8 mouse cellular contexts compared by ENCODE assay signal in the genomic region with DNA sequence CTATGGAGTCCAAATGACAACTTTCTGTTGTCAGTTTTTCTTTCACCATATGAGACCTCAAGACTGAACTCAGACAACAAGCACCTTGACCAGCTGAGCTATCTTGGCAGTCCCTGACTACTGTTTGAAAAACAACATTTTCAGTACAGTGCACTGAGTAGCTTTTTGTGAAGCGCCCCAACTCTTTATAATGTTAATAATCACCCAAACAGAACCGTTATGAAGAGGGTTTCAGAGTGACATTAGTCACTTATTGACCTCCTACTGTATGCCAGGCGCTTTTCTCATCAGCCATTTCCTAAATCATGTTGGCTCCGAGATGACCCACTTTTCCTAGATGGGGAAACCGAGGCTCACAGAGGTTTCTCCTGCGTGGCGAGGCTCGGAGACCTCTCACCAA. TPM values are rescaled to one million over a fixed set of nuclear protein-coding genes. Genes with fewer than 3 reads are reported as not detected.
DNase-seq lines count a peak whose midpoint lies in the region; ATAC-seq lines count a peak whose summit lies in the region.

No protein-coding gene starts in this region.

- WGBS in hindbrain, embryonic 15.5 days, result 5% methylated on average over 8 of the region's 8 CpGs
- 6% methylated on average over 8 of the region's 8 CpGs for WGBS in midbrain, embryonic 15.5 days

- no peak overlapping the region for H3K27ac ChIP-seq in hindbrain, embryonic 15.5 days (replicated peaks)
- 0 out of 2 replicates have a peak overlapping the region, but pooled peaks have one; percentile 9 for H3K27ac ChIP-seq in midbrain, embryonic 15.5 days

- H3K4me3 ChIP-seq in hindbrain, embryonic 15.5 days, result peak overlapping the region; percentile 51
- peak overlapping the region; percentile 75 for H3K4me3 ChIP-seq in midbrain, embryonic 15.5 days

- DNase-seq in kidney, adult 9 months, result peak; percentile 63
- no peak for DNase-seq in kidney, adult 18-20 months
- peak; percentile 7 for DNase-seq in brain, adult 2 months (ENCODE audit: low read depth, low spot score)
- DNase-seq in urinary bladder, postnatal 10 days (ENCODE audit: low spot score), result no peak
- DNase-seq in layer of hippocampus, postnatal 14 days (ENCODE audit: low spot score in 2 of 2), result no peak

- H3K9me3 ChIP-seq in hindbrain, embryonic 15.5 days, result no peaks in the 10 kb centered on the region
- no peaks in the 10 kb centered on the region for H3K9me3 ChIP-seq in midbrain, embryonic 15.5 days

- peak overlapping the region; percentile 40 for H3K9ac ChIP-seq in hindbrain, embryonic 15.5 days
- peak overlapping the region; percentile 66 for H3K9ac ChIP-seq in midbrain, embryonic 15.5 days

- ATAC-seq in hindbrain, embryonic 15.5 days (ENCODE audit: low FRiP score, low read depth), result no peak
- no peak for ATAC-seq in midbrain, embryonic 15.5 days (replicated peaks)
- no peak for ATAC-seq in erythroid progenitor cell, adult 5-6 weeks (replicated peaks; ENCODE audit: low FRiP score, poor library complexity, severe bottlenecking)

- no peaks in the 10 kb centered on the region for H3K27me3 ChIP-seq in hindbrain, embryonic 15.5 days
- H3K27me3 ChIP-seq in midbrain, embryonic 15.5 days (replicated peaks), result no peaks in the 10 kb centered on the region

- peak overlapping the region; percentile 75 for H3K4me2 ChIP-seq in hindbrain, embryonic 15.5 days
- H3K4me2 ChIP-seq in midbrain, embryonic 15.5 days, result peak overlapping the region; percentile 68

- peaks cover 11% of the 10 kb centered on the region; the same call in 1 of the 2 replicates for H3K4me1 ChIP-seq in hindbrain, embryonic 15.5 days (replicated peaks)
- H3K4me1 ChIP-seq in midbrain, embryonic 15.5 days, result peaks cover 4% of the 10 kb centered on the region; the same call in 1 of the 2 replicates

- H3K36me3 ChIP-seq in hindbrain, embryonic 15.5 days, result no peaks in the 10 kb centered on the region
- H3K36me3 ChIP-seq in midbrain, embryonic 15.5 days (replicated peaks), result no peaks in the 10 kb centered on the region

RNA-seq across cellular contexts. Expression of a gene that starts 0.5 kb away (rescaled TPM):
- polyA plus RNA-seq in hindbrain, embryonic 15.5 days (2015; fragmentation: Nextera tagmentation; extraction: Ambion mirVana), result 84.6 and 86.7 TPM in 2 replicates
- 71.2 and 79.2 TPM in 2 replicates for polyA plus RNA-seq in midbrain, embryonic 15.5 days (2015; fragmentation: Nextera tagmentation; extraction: Ambion mirVana)
- total RNA-seq in layer of hippocampus, postnatal 14 days (2021), result 10 to 100 TPM; 84.7 to 89.0 TPM
- 409 and 494 TPM in 2 replicates for total RNA-seq in erythroid progenitor cell, adult 5-6 weeks (2015; ENCODE audit: low replicate concordance)
- 312 and 414 TPM in 2 replicates for total RNA-seq in erythroid progenitor cell, adult 5-6 weeks (2017; ENCODE audit: low replicate concordance)

RNA-seq across cellular contexts. Expression of a gene that starts 31.3 kb away (rescaled TPM):
- 179 and 192 TPM in 2 replicates for polyA plus RNA-seq in hindbrain, embryonic 15.5 days (2015; fragmentation: Nextera tagmentation; extraction: Ambion mirVana)
- 197 and 208 TPM in 2 replicates for polyA plus RNA-seq in midbrain, embryonic 15.5 days (2015; fragmentation: Nextera tagmentation; extraction: Ambion mirVana)
- total RNA-seq in layer of hippocampus, postnatal 14 days (2021), result 100 to 1,000 TPM; 128 to 134 TPM
- 585 and 697 TPM in 2 replicates for total RNA-seq in erythroid progenitor cell, adult 5-6 weeks (2015; ENCODE audit: low replicate concordance)
- 520 and 703 TPM in 2 replicates for total RNA-seq in erythroid progenitor cell, adult 5-6 weeks (2017; ENCODE audit: low replicate concordance)

RNA-seq across cellular contexts. Expression of a gene that starts 42.3 kb away (rescaled TPM):
- 590 and 595 TPM in 2 replicates for polyA plus RNA-seq in hindbrain, embryonic 15.5 days (2015; fragmentation: Nextera tagmentation; extraction: Ambion mirVana)
- 630 and 639 TPM in 2 replicates for polyA plus RNA-seq in midbrain, embryonic 15.5 days (2015; fragmentation: Nextera tagmentation; extraction: Ambion mirVana)
- 100 to 1,000 TPM; 281 to 286 TPM for total RNA-seq in layer of hippocampus, postnatal 14 days (2021)
- total RNA-seq in erythroid progenitor cell, adult 5-6 weeks (2015; ENCODE audit: low replicate concordance), result 59.1 and 87.6 TPM in 2 replicates
- 42.6 and 46.8 TPM in 2 replicates for total RNA-seq in erythroid progenitor cell, adult 5-6 weeks (2017; ENCODE audit: low replicate concordance)

Comparison
In these comparisons a context has a peak if more than half of its experiments do, and no peak if none do; other contexts are left out.
1. DNase-seq: peak in kidney, adult 9 months (single experiment) and brain, adult 2 months (single experiment); none in kidney, adult 18-20 months (single experiment), urinary bladder, postnatal 10 days (single experiment) and layer of hippocampus, postnatal 14 days (0 of 2).